Comparison of ENCODE assay signal across 8 mouse cellular contexts in genomic region chr11:20915182-20915602, GRCm38 (mm10).
DNase-seq lines count a peak whose midpoint lies in the region; ATAC-seq and TF ChIP-seq lines count a peak whose summit lies in the region.

No protein-coding gene starts in this region.

- H3K4me2 ChIP-seq in hindbrain, embryonic 14.5 days (replicated peaks), result no peak overlapping the region

- H3K9ac ChIP-seq in hindbrain, embryonic 14.5 days, result no peak overlapping the region; the same call in 1 of the 2 replicates

- H3K4me3 ChIP-seq in brown adipose tissue, adult 24 weeks (ENCODE audit: insufficient read depth, low read depth, low read length), result no peak overlapping the region; the same call in 1 of the 2 replicates
- no peak overlapping the region for H3K4me3 ChIP-seq in hindbrain, embryonic 14.5 days (replicated peaks; ENCODE audit: low read length)
- no peak overlapping the region for H3K4me3 ChIP-seq in olfactory bulb, adult 2 months (ENCODE audit: insufficient read depth, low read depth, low read length)

- H3K36me3 ChIP-seq in hindbrain, embryonic 14.5 days (replicated peaks; ENCODE audit: control insufficient read depth, insufficient read depth), result no peaks in the 10 kb centered on the region

- H3K4me1 ChIP-seq in brown adipose tissue, adult 24 weeks (ENCODE audit: control insufficient read depth, insufficient read depth, insufficient read length, low read length), result 0 out of 2 replicates have a peak, but pooled peaks cover 4% of the 10 kb centered on the region
- H3K4me1 ChIP-seq in hindbrain, embryonic 14.5 days (replicated peaks; ENCODE audit: control insufficient read depth, insufficient read depth, low read length), result peaks cover 15% of the 10 kb centered on the region; the same call in 1 of the 2 replicates
- peaks cover 14% of the 10 kb centered on the region for H3K4me1 ChIP-seq in olfactory bulb, adult 2 months (ENCODE audit: control insufficient read depth, insufficient read depth, low read length)

- TF ChIP-seq POLR2A in olfactory bulb, adult 2 months (IDR thresholded peaks at IDR 0.05; ENCODE audit: insufficient read depth, low read depth, low read length), result no peak

- peak; percentile 18 for DNase-seq in T-cell, adult 2 months (ENCODE audit: low spot score)
- DNase-seq in frontal cortex, postnatal 36 days (ENCODE audit: low spot score in 2 of 2), result peak; percentile 69 to 74
- DNase-seq in hindbrain, embryonic 14.5 days (ENCODE audit: low spot score), result peak; percentile 68
- DNase-seq in layer of hippocampus, adult 9-11 months, result peak; percentile 80
- DNase-seq in lung, adult 18-20 months, result peak; percentile 66 to 69

- TF ChIP-seq CTCF in olfactory bulb, adult 2 months (IDR thresholded peaks at IDR 0.05; ENCODE audit: insufficient read depth, low read depth, low read length), result no peak

- H3K27ac ChIP-seq in brown adipose tissue, adult 24 weeks (replicated peaks; ENCODE audit: low read depth, low read length), result peak overlapping the region; percentile 74
- H3K27ac ChIP-seq in hindbrain, embryonic 14.5 days, result peak overlapping the region; percentile 71
- peak overlapping the region; percentile 65; the same call in 1 of the 2 replicates for H3K27ac ChIP-seq in olfactory bulb, adult 2 months (ENCODE audit: insufficient read depth, low read depth, low read length)

- H3K27me3 ChIP-seq in hindbrain, embryonic 14.5 days (ENCODE audit: control insufficient read depth, insufficient read depth, low read length), result no peaks in the 10 kb centered on the region

- H3K9me3 ChIP-seq in hindbrain, embryonic 14.5 days (ENCODE audit: control insufficient read depth, low read length), result no peaks in the 10 kb centered on the region

- ATAC-seq in hindbrain, embryonic 14.5 days (ENCODE audit: low FRiP score), result peak; percentile 77
- ATAC-seq in megakaryocyte-erythroid progenitor cell, adult 5-6 weeks (replicated peaks; ENCODE audit: low FRiP score, low TSS enrichment, poor library complexity, severe bottlenecking), result no peak

- 29% methylated on average over 8 of the region's 8 CpGs for WGBS in hindbrain, embryonic 14.5 days
- WGBS in olfactory bulb, adult 2 months, result 9% methylated on average over 8 of the region's 8 CpGs

Comparison
In these comparisons a context has a peak if more than half of its experiments do, and no peak if none do; other contexts are left out.
1. DNase-seq: peak in every context shown above with its lines; median percentile 80 in layer of hippocampus, adult 9-11 months; 72 in frontal cortex, postnatal 36 days; 68 in hindbrain, embryonic 14.5 days; 68 in lung, adult 18-20 months; 18 in T-cell, adult 2 months.